Mouse (Mus musculus): Measurements from ENCODE around the gene Gm21972. TPM values are rescaled to one million over a fixed set of nuclear protein-coding genes. Genes with fewer than 3 reads are reported as not detected.

The Gm21972 gene
- 0.28 TPM in 1 of 2 replicates, not detected in the other for polyA plus RNA-seq (2015; fragmentation: Nextera tagmentation; extraction: Ambion mirVana)

DNA sequence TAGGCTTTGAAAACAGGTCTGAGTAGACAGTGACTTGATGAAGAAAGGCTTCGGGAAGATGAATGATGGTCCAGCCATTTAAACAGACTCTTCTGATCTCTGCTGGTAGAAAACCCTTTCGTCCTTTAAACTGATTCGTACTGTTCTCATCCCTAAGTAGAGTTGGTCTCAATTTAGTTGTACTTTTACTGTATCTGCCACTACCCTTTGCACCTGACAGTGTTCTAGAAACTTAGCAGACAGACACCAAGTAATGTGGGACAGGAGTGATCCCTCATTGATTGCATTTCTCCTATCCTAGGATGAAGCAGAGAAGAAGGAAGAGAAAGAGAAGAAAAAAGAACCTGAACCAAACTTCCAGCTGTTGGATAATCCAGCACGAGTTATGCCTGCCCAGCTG lies at the start of gene Gm21972:
Gm21972 (plus strand) TSS at position 301 of the 400 bp plus-strand sequence.
- Histone ChIP-seq H3K9me3 (no peaks in the 10 kb centered on the region), H3K27ac (no peak within 1 kb of the TSS), H3K4me1 (no peaks in the 10 kb centered on the region), H3K9ac (no peak within 1 kb of the TSS), H3K36me3 (peaks cover 84% of the 10 kb centered on the region), H3K4me2 (replicated peaks) (no peak within 1 kb of the TSS), H3K27me3 (no peaks in the 10 kb centered on the region), H3K4me3 (no peak within 1 kb of the TSS)
- ATAC-seq (ENCODE audit: low FRiP score, low read depth): no peak
- 97% methylated on average over 4 of the region's 4 CpGs for WGBS

DNA sequence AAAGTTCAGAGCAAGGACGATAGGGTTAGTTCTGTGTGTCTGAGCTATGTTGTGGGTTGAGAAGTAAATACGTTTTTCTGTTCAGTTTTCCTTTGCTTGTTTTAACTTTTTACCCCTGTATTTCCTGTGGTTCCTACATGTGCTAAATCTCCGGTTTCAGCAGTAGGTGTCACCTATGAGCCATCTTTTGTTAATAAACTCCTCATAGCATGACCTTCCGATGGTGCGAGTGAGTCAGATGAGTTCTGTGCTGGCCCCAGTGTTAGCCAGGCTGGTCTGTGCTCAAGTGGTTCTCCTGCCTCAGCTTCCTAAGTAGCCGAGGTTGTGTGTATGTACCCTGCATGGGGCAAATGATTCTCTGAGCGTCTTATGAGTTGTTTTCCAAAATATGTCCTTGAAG lies 39.0 kb upstream of the Gm21972 start:
- H3K9ac ChIP-seq: no peak overlapping the region
- H3K27ac ChIP-seq: no peak overlapping the region
- H3K4me1 ChIP-seq: no peaks in the 10 kb centered on the region
- H3K4me2 ChIP-seq (replicated peaks): no peak overlapping the region
- no peak for ATAC-seq (ENCODE audit: low FRiP score, low read depth)
- H3K4me3 ChIP-seq: no peak overlapping the region
- WGBS: 84% methylated on average over 7 of the region's 7 CpGs
- no peaks in the 10 kb centered on the region for H3K27me3 ChIP-seq
- peaks cover 74% of the 10 kb centered on the region for H3K36me3 ChIP-seq
- no peaks in the 10 kb centered on the region for H3K9me3 ChIP-seq

DNA sequence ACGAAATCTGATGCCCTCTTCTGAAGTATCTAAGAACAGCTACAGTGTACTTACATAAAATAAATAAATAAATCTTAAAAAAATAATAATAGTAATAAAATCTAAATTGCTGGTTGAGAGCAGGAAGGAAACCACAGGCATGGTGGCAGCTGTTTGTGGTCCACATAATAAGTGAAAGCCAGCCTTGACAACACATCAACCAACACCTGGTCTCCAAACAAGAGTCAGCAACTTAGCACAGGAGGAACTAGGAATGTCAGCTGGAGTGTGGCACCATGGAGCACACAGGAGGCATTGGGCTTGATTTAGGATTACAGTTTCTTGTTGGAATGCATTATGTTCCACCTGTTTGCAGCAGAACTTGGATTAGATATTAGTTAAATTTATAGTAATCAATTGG lies 28.4 kb upstream of the Gm21972 start:
- no peaks in the 10 kb centered on the region for H3K27me3 ChIP-seq
- no peaks in the 10 kb centered on the region for H3K9me3 ChIP-seq
- 91% methylated on average over 1 of the region's 1 CpGs for WGBS
- H3K4me1 ChIP-seq: no peaks in the 10 kb centered on the region
- H3K9ac ChIP-seq: no peak overlapping the region
- no peak overlapping the region for H3K27ac ChIP-seq
- H3K4me2 ChIP-seq (replicated peaks): no peak overlapping the region
- H3K4me3 ChIP-seq: no peak overlapping the region
- ATAC-seq (ENCODE audit: low FRiP score, low read depth): no peak
- H3K36me3 ChIP-seq: peaks cover 23% of the 10 kb centered on the region

DNA sequence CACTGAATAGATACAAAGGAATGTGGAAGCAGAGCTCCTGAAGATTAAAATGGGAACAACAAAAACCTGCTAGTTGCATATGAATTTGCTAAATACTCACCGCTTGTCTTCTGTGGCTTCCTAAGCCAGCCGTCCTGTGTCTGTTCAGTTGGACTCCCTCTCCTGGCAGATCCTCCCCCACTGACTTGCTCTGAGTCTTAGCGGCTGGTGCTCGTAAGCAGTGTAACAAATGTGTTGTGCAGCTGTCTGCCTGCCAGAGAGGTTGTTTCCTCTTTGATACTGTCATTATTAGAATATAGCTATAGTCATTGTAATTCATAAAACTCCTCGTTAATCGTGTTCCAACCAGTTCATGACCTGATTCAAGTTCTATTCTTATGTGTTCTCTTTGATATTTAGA lies 21.7 kb upstream of the Gm21972 start, which contains the start of gene Htr2b:
Htr2b (minus strand) TSS at position 192 of the 400 bp plus-strand sequence.
- no peaks in the 10 kb centered on the region for H3K4me1 ChIP-seq
- H3K9me3 ChIP-seq: no peaks in the 10 kb centered on the region
- peaks cover 16% of the 10 kb centered on the region for H3K36me3 ChIP-seq
- H3K4me2 ChIP-seq (replicated peaks): no peak within 1 kb of the TSS
- no peak within 1 kb of the TSS for H3K9ac ChIP-seq
- H3K27me3 ChIP-seq: no peaks in the 10 kb centered on the region
- no peak within 1 kb of the TSS for H3K4me3 ChIP-seq
- ATAC-seq (ENCODE audit: low FRiP score, low read depth): no peak
- WGBS: 52% methylated on average over 6 of the region's 6 CpGs
- no peak within 1 kb of the TSS for H3K27ac ChIP-seq

DNA sequence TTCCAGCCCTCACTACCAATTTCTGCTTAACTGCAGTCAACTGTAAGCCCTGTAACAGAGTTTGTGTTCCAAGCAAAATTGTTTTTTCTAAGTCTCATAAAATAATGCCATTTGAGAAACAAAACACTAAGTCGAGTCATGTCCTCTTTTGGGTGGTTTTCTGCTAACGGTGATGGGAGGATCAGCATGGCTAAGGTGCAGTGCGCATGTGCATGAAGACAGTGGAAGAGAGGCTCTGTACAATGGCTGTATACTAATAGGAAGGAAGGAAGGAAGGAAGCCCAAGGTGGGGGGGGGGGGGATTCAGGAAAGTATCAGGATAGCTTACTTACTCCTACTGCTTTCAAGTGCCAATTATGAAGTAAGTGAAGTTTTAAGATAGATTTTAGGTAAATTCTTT lies 19.3 kb upstream of the Gm21972 start:
- peaks cover 30% of the 10 kb centered on the region for H3K36me3 ChIP-seq
- ATAC-seq (ENCODE audit: low FRiP score, low read depth): no peak
- WGBS: 90% methylated on average over 3 of the region's 3 CpGs

DNA sequence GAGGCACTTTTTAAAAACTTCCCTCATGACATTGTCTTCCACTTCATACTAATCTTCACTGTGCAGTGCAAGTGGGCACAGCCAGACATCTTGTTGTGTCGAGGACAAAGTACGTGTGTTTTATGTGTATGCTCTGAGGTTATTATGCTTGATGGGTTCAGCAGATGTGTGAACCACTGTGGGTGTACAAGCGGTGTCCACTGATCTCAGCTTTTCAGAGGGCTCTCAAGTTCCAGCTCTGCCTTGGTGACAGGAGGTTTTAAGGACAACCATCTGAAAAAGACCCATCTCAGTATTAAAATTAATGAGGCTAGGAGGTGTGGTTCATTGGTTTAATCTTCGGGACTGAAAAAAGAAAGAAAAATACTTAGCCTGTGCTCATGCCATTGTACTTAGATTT lies 13.9 kb upstream of the Gm21972 start:
- H3K9ac ChIP-seq: no peak overlapping the region
- peaks cover 63% of the 10 kb centered on the region for H3K36me3 ChIP-seq
- no peak overlapping the region for H3K27ac ChIP-seq
- H3K9me3 ChIP-seq: no peaks in the 10 kb centered on the region
- H3K27me3 ChIP-seq: no peaks in the 10 kb centered on the region
- WGBS: 81% methylated on average over 4 of the region's 4 CpGs
- no peak overlapping the region for H3K4me2 ChIP-seq (replicated peaks)
- no peak for ATAC-seq (ENCODE audit: low FRiP score, low read depth)
- H3K4me1 ChIP-seq: no peaks in the 10 kb centered on the region
- H3K4me3 ChIP-seq: no peak overlapping the region

More for the DNA sequence above, 19.3 kb upstream of the Gm21972 start:
- no peaks in the 10 kb centered on the region for H3K9me3 ChIP-seq
- H3K4me3 ChIP-seq: no peak overlapping the region
- no peaks in the 10 kb centered on the region for H3K4me1 ChIP-seq
- H3K27me3 ChIP-seq: no peaks in the 10 kb centered on the region
- no peak overlapping the region for H3K9ac ChIP-seq
- no peak overlapping the region for H3K27ac ChIP-seq
- no peak overlapping the region for H3K4me2 ChIP-seq (replicated peaks)

DNA sequence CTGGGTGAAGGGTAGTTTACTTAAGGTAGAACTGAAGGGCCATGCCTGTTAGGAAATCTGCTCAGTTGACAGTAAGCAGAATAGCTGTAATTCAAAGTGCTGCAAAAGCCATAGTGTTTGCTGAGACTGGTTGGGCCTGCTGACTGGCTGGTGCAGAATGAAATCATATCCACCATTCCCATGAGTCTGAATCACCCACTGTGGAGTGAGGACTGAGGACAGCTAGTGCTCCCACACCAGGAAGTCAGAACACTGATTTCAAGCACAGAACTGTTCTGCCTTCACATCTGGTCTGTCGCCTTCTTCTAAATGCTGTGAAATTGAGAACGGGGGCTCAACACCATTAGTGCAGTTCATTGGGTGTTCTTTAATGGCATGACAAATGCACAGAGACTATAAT lies 7.4 kb upstream of the Gm21972 start:
- WGBS: 89% methylated on average over 2 of the region's 2 CpGs
- no peaks in the 10 kb centered on the region for H3K9me3 ChIP-seq
- no peak overlapping the region for H3K27ac ChIP-seq
- no peak overlapping the region for H3K4me3 ChIP-seq
- H3K36me3 ChIP-seq: peaks cover 78% of the 10 kb centered on the region
- no peaks in the 10 kb centered on the region for H3K4me1 ChIP-seq
- H3K4me2 ChIP-seq (replicated peaks): no peak overlapping the region
- no peak for ATAC-seq (ENCODE audit: low FRiP score, low read depth)
- H3K27me3 ChIP-seq: no peaks in the 10 kb centered on the region
- no peak overlapping the region for H3K9ac ChIP-seq

DNA sequence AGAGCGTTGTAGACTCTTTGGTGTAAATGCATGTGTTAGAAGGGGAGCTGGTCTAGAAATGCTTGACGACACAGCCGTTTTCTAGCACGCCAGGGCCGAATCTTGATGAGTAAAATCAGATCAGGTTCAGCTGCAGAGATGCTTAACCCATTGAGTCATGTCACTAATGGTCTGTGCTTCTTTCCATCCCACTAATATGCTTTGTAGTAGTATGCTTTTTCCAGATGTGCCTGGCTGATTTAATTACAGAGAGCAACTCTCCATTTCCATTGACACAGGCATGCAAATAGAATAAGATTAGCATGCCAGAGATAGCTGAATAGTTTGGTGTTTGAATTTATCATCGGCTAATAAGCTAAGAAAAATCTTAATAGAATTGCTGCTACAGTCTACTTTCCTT lies 1.9 kb downstream of the Gm21972 start:
- no peak overlapping the region for H3K9ac ChIP-seq
- no peak overlapping the region for H3K4me2 ChIP-seq (replicated peaks)
- no peak overlapping the region for H3K27ac ChIP-seq
- 94% methylated on average over 6 of the region's 6 CpGs for WGBS
- no peaks in the 10 kb centered on the region for H3K4me1 ChIP-seq
- peaks cover 86% of the 10 kb centered on the region for H3K36me3 ChIP-seq
- ATAC-seq (ENCODE audit: low FRiP score, low read depth): no peak
- H3K4me3 ChIP-seq: no peak overlapping the region
- no peaks in the 10 kb centered on the region for H3K27me3 ChIP-seq
- no peaks in the 10 kb centered on the region for H3K9me3 ChIP-seq

DNA sequence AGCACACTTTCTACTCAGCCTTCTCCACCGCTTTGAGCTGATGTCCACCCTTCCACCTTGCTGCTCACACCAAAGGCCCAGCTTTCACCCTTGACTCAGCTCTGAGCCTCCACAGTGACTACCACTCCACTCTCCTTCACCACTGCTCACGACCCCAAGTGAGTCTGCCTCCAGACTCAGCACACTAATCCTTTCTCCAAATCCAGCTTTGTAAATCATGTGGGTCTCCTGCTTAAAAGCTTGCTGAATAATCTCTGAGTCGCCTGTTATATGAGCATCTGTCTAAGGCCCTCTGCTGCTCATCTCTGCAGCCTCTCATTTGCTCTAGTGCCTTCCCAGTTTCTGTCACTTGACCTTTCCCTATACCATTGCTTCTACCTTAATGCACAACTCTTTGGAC lies 7.6 kb downstream of the Gm21972 start:
- Histone ChIP-seq H3K4me2 (replicated peaks) (no peak overlapping the region), H3K4me3 (no peak overlapping the region), H3K27ac (no peak overlapping the region), H3K36me3 (peaks cover 46% of the 10 kb centered on the region), H3K9ac (no peak overlapping the region), H3K27me3 (no peaks in the 10 kb centered on the region), H3K9me3 (no peaks in the 10 kb centered on the region), H3K4me1 (no peaks in the 10 kb centered on the region)
- WGBS: 81% methylated on average over 3 of the region's 3 CpGs
- ATAC-seq (ENCODE audit: low FRiP score, low read depth): no peak

DNA sequence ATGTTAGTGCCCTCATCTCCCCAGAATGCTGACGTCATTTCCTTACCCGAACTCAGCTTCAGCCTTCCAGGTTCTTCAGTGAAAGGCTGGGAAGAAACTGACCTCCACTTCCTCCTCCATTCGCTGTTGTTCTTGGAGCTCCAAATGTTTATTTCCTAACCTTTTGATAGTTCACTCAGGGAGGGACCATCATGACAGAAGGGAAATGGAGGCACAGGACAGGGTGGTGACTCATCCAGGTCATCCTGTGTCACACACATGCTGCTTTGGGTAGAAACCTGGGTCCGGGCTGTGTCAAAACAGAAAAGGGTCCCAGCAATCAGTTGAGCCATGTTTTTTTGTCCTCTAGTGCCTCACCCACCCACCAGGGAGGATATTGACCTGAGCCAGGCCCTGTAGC lies 9.7 kb downstream of the Gm21972 start:
- Histone ChIP-seq H3K9me3 (no peaks in the 10 kb centered on the region), H3K4me2 (replicated peaks) (no peak overlapping the region), H3K4me3 (no peak overlapping the region), H3K27ac (no peak overlapping the region), H3K4me1 (no peaks in the 10 kb centered on the region), H3K9ac (no peak overlapping the region), H3K36me3 (peaks cover 27% of the 10 kb centered on the region), H3K27me3 (no peaks in the 10 kb centered on the region)
- WGBS: 87% methylated on average over 4 of the region's 4 CpGs
- ATAC-seq (ENCODE audit: low FRiP score, low read depth): no peak

DNA sequence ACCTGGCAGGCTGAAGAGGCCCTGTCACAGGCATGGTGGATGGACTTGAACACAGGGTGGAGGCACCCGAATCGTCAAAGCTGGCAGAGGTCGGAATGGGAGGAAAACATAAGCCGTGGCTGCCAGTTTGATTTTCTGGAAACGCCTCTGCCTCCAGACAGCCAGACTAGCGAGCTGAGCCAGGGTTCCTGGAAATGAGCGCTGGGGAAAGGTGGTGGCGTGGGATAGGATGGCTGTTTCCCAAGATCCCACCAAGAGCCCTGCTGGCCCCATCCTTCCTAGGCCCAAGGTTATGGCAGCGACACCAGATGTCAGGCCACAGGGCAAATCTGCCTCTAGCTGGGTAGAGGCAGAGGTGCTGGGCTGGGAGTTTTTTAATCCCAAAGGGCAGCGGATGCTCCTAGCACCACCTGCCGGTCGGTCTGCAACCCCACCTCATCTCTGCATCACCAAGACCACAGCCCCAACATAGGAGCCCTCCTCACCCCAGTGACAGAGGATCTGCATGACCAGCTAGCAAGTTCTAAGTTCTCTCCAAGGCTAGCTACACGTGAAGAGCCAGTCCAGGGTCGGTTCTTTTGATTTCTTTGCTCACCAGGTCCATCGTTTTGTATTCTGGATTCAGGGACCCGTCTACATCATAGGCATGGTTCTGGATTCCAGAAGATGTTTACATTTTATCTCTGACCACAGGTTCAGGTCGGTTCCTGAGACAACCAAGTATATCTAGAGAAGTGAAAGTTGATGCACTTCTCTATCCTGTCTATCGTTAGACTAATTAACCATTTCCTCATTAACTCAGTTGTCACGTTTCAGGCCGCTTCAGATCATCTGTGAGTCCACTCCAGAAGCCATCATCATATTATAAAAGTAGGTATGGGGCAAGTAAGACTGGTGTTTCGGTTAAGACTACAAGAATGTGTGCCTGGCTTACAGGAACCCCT lies 10.8 kb downstream of the Gm21972 start:
- 81% methylated on average over 21 of the region's 21 CpGs for WGBS
- no peak overlapping the region for H3K4me3 ChIP-seq
- H3K9me3 ChIP-seq: no peaks in the 10 kb centered on the region
- peaks cover 17% of the 10 kb centered on the region for H3K36me3 ChIP-seq
- no peak overlapping the region for H3K9ac ChIP-seq
- H3K27me3 ChIP-seq: no peaks in the 10 kb centered on the region
- no peak overlapping the region for H3K27ac ChIP-seq
- no peak overlapping the region for H3K4me2 ChIP-seq (replicated peaks)
- no peaks in the 10 kb centered on the region for H3K4me1 ChIP-seq
- ATAC-seq (ENCODE audit: low FRiP score, low read depth): no peak

DNA sequence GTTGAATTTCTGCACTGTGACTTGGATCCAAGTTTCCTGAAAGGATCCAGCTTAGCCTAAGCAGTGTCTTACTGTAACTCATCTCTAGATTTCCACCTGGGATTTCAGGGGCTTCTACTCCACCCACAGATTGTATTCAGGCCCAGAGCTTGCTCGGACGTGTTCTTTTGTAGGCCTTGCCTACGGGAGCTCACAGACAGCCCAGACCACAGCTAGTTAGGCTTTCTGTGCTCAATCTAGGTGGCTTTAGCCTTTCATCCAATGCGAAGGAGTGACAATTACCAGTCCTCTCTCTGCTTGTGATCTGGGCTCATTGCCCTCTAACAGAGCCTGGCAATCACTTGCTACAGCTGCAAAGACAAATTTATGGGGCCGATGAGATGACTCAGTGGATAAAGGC lies 12.9 kb downstream of the Gm21972 start:
- no peak overlapping the region for H3K27ac ChIP-seq
- no peaks in the 10 kb centered on the region for H3K27me3 ChIP-seq
- no peak overlapping the region for H3K4me2 ChIP-seq (replicated peaks)
- H3K9ac ChIP-seq: no peak overlapping the region
- H3K9me3 ChIP-seq: no peaks in the 10 kb centered on the region
- H3K4me1 ChIP-seq: no peaks in the 10 kb centered on the region
- H3K4me3 ChIP-seq: no peak overlapping the region
- 56% methylated on average over 5 of the region's 5 CpGs for WGBS
- ATAC-seq (ENCODE audit: low FRiP score, low read depth): no peak
- peaks cover under 1% of the 10 kb centered on the region for H3K36me3 ChIP-seq

DNA sequence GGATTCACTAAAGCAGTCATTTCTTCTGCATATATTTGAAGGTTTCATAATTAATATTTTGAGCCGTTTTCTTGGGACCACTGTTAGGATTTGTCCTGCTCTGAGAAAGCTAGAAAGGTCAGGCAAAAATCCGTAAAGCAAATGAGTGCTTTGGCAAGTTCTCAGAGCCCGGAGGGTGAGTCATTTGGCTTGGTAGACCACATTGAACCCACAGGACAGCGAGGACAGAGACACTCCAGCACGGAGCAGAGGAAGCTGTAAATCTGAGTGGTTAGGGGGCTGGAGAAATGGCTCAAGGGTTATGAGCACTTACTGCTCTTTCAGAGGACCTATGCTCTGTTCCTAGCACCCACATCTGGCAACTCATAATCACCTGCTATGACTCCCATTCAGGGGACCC lies 14.1 kb downstream of the Gm21972 start:
- 71% methylated on average over 5 of the region's 5 CpGs for WGBS
- Histone ChIP-seq H3K36me3 (no peaks in the 10 kb centered on the region; the same call in 1 of the 2 replicates), H3K4me3 (no peak overlapping the region), H3K27me3 (no peaks in the 10 kb centered on the region), H3K27ac (no peak overlapping the region), H3K4me1 (no peaks in the 10 kb centered on the region), H3K4me2 (replicated peaks) (no peak overlapping the region), H3K9ac (no peak overlapping the region), H3K9me3 (no peaks in the 10 kb centered on the region)
- no peak for ATAC-seq (ENCODE audit: low FRiP score, low read depth)

Data from limb, embryonic 13.5 days (tissue).